Mouse (Mus musculus): ENCODE results near the gene Gtdc1. TPM values are rescaled to one million over a fixed set of nuclear protein-coding genes. Genes with fewer than 3 reads are reported as not detected.

The Gtdc1 gene
- polyA plus RNA-seq, 1 experiment from 2014 or later = 15.6 TPM

DNA sequence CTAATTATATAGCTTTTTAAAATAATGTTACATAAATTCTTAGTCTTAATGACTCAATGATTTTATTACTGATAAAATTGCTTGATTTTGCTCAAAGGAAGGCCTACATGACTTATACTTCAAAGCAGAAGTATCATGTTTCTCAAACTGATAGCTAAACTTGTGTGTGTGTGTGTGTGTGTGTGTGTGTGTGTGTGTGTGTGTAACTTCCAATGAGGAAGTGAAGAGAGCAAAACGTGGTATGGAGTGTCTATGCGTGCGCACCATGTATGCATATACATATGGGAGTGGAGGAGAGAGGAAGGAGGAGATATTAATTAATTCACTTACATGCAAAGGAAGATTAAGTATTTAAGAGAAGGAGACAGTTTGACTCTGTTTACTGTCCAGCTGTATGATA, 100.8 kb downstream of the Gtdc1 start:
- no peak overlapping the region for H3K4me2 ChIP-seq
- H3K4me1 ChIP-seq (replicated peaks) = no peaks in the 10 kb centered on the region
- no peak for ATAC-seq (ENCODE audit: low read depth)
- no peaks in the 10 kb centered on the region for H3K27me3 ChIP-seq
- no peak overlapping the region for H3K27ac ChIP-seq (replicated peaks)
- no peak overlapping the region for H3K4me3 ChIP-seq
- WGBS = 98% methylated on average over 3 of the region's 3 CpGs
- H3K9ac ChIP-seq = no peak overlapping the region
- H3K36me3 ChIP-seq = no peaks in the 10 kb centered on the region
- no peaks in the 10 kb centered on the region for H3K9me3 ChIP-seq

DNA sequence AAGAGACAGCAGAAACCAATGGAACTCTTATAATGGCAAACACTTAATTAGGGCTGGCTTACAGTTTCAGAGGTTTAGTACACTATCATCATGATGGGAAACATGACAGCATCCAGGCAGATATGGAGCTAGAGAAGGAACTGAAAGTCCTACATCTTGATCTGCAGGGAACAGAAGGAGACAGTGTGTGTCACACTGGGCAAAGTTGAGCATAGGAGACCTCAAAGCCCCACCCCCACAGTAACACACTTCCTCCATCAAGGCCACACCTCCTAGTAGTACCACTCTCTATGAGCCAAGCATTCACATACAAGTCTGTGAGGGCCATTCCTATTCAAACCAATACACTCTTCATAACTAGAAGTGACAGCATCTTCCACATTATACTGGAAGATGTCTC, 109.7 kb downstream of the Gtdc1 start:
- Histone ChIP-seq H3K27me3 (no peaks in the 10 kb centered on the region), H3K36me3 (no peaks in the 10 kb centered on the region), H3K4me2 (no peak overlapping the region), H3K9ac (no peak overlapping the region), H3K4me1 (replicated peaks) (no peaks in the 10 kb centered on the region), H3K4me3 (no peak overlapping the region), H3K27ac (replicated peaks) (no peak overlapping the region), H3K9me3 (no peaks in the 10 kb centered on the region)
- no peak for ATAC-seq (ENCODE audit: low read depth)

DNA sequence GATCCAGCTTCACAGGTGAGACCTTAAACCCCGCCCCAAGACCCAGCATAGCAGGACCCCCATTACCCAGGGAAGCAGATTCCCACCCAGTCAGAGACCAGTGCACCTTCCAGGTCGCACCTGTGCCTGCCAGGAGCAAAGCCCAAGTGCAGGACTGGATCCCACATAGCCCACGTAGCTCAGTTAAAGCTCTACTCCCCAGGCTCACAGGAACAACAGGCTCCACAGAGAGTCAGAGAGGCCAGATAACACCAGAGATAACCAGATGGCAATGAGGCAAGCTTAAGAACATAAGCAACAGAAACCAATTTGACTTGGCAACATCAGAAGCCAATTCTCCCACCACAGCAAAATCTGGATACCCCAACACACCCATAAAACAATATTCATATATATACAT, 113.7 kb downstream of the Gtdc1 start:
- no peak for ATAC-seq (ENCODE audit: low read depth)
- H3K4me1 ChIP-seq (replicated peaks) = no peaks in the 10 kb centered on the region
- H3K9me3 ChIP-seq = no peaks in the 10 kb centered on the region
- no peaks in the 10 kb centered on the region for H3K36me3 ChIP-seq
- H3K9ac ChIP-seq = no peak overlapping the region
- H3K27me3 ChIP-seq = no peaks in the 10 kb centered on the region
- H3K4me3 ChIP-seq = no peak overlapping the region
- no peak overlapping the region for H3K27ac ChIP-seq (replicated peaks)
- 77% methylated on average over 3 of the region's 3 CpGs for WGBS
- H3K4me2 ChIP-seq = no peak overlapping the region

DNA sequence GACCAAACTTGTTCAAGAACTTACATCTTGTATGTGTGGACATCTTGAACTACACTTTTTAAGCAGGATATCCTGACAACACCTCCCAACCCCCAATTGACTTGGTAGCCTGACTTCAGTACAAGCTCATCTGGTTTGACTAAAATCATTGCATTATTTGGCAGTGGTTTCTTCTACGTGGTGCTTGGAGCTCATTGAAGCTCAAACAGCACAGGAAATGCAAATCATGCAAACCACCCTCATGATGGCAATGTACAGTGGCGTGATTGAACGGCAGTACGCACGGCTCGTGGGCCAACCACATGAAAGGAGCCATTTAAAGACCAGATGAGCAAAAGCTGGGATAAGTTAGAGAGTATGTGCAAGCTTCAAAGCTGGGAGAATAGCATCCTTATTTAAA, 123.0 kb downstream of the Gtdc1 start:
- ATAC-seq (ENCODE audit: low read depth) = no peak

DNA sequence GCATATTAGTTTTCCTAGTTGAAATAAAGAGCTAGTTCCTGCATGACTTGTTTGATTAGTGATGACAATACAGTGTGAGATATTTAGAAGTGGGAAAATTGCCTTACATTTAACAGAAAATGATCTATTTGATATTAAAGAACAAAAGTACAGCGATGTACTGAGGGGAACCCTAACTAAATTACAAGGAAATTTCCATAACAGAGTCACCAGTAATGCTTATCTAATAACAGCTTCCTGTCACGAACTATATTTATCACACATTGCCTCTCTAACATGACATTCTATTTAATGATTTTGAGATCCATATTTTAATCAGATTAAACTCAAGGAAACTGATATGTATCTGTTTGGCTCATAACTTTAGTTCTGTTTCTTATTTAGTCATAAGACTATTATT, 126.1 kb downstream of the Gtdc1 start:
- Histone ChIP-seq H3K27me3 (no peaks in the 10 kb centered on the region), H3K36me3 (no peaks in the 10 kb centered on the region), H3K9me3 (no peaks in the 10 kb centered on the region), H3K9ac (no peak overlapping the region), H3K4me1 (replicated peaks) (no peaks in the 10 kb centered on the region), H3K4me3 (no peak overlapping the region), H3K4me2 (no peak overlapping the region), H3K27ac (replicated peaks) (no peak overlapping the region)
- no peak for ATAC-seq (ENCODE audit: low read depth)
- WGBS = 91% methylated on average over 2 of the region's 2 CpGs

More for the DNA sequence above, 123.0 kb downstream of the Gtdc1 start:
- Histone ChIP-seq H3K27ac (replicated peaks) (no peak overlapping the region), H3K9me3 (no peaks in the 10 kb centered on the region), H3K4me3 (no peak overlapping the region), H3K4me1 (replicated peaks) (no peaks in the 10 kb centered on the region), H3K27me3 (no peaks in the 10 kb centered on the region), H3K36me3 (no peaks in the 10 kb centered on the region), H3K9ac (no peak overlapping the region), H3K4me2 (no peak overlapping the region)
- WGBS = 80% methylated on average over 6 of the region's 6 CpGs

DNA sequence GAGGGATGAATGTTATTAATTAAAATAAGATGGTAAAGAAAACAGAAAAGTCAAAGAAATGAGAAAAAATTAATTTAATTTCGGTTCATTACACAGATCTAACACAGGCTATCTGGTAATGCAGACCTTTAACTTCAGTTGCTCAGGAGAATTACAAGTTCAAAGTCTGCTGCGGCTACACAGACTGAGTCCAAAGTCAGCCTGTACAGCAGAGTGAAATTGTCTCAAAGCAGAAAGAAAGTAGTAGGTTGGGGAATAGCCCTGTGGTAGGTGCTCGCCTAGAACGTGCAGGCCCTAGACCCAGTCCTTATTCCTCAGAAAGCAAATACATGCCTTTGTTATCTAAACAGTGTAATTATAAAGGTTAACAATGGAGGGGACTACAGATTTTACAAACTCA, 135.6 kb downstream of the Gtdc1 start:
- no peak overlapping the region for H3K9ac ChIP-seq
- no peaks in the 10 kb centered on the region for H3K4me1 ChIP-seq (replicated peaks)
- H3K27me3 ChIP-seq = no peaks in the 10 kb centered on the region
- no peak overlapping the region for H3K4me3 ChIP-seq
- H3K9me3 ChIP-seq = no peaks in the 10 kb centered on the region
- ATAC-seq (ENCODE audit: low read depth) = no peak
- 88% methylated on average over 4 of the region's 4 CpGs for WGBS
- no peak overlapping the region for H3K4me2 ChIP-seq
- H3K36me3 ChIP-seq = no peaks in the 10 kb centered on the region
- no peak overlapping the region for H3K27ac ChIP-seq (replicated peaks)

DNA sequence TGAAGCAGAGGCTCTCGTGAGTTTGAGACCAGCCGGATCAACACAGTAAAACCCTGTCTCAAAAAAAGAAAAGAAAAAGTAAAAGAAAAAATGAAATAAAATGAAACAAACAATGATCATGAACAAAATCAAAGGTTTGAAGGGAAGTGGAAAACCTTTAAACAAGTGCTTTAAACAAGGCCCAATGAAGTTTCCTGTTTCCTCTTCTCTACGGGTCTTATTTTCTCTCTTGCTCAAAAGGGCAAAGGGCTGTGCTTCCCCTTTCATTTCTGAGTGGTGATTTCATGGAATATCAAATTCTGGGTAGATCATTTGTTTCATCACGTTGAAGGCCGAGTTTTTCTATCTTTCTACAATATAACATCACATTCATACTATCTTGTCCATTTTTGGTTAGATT, 136.3 kb downstream of the Gtdc1 start:
- 92% methylated on average over 5 of the region's 5 CpGs for WGBS
- Histone ChIP-seq H3K9ac (no peak overlapping the region), H3K36me3 (no peaks in the 10 kb centered on the region), H3K27me3 (no peaks in the 10 kb centered on the region), H3K4me3 (no peak overlapping the region), H3K27ac (replicated peaks) (no peak overlapping the region), H3K4me2 (no peak overlapping the region), H3K9me3 (no peaks in the 10 kb centered on the region), H3K4me1 (replicated peaks) (no peaks in the 10 kb centered on the region)
- ATAC-seq (ENCODE audit: low read depth) = no peak

DNA sequence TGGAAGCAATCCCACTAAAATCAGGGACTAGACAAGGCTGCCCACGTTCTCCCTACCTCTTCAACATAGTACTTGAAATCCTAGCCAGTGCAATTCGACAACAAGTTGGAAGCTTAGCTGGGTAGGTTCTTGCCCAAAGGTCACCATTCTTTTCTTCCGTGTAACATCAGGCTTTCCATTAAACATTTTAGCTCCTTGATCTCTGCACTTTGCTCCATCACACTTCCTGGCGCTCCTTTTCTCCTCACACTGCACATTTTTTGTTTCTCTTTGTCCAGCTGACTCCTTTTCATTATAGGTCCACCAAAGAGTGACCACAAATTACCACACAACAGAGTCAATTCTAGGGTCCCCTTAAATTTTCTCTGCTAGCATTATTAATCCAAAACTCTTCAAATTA, 144.7 kb downstream of the Gtdc1 start:
- no peak overlapping the region for H3K9ac ChIP-seq
- H3K27ac ChIP-seq (replicated peaks) = no peak overlapping the region
- H3K4me1 ChIP-seq (replicated peaks) = 0 out of 2 replicates have a peak, but pooled peaks cover 2% of the 10 kb centered on the region
- peaks cover 3% of the 10 kb centered on the region; the same call in 1 of the 2 replicates for H3K36me3 ChIP-seq
- 96% methylated on average over 4 of the region's 4 CpGs for WGBS
- H3K9me3 ChIP-seq = 0 out of 2 replicates have a peak, but pooled peaks cover 8% of the 10 kb centered on the region
- no peaks in the 10 kb centered on the region for H3K27me3 ChIP-seq
- no peak overlapping the region for H3K4me2 ChIP-seq
- no peak for ATAC-seq (ENCODE audit: low read depth)
- no peak overlapping the region for H3K4me3 ChIP-seq

DNA sequence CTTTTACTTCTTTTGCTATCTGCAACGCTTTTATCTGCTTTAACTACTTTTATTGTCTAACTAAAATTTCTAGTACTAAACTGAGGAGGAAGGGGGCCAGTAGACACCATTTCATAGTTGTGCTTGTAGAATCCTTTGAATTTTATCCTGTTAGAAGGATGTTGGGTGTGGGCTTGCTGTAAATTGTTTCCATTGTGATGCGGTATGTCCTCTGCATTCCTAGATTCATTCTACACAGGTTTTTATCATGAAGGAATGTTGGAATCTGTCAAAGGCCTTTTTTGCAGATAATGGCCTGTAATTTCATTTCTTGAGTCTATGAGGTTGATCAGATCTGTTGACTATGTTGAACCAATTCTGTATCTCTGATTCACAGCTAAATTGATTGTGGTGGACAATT, 146.5 kb downstream of the Gtdc1 start:
- Histone ChIP-seq H3K9ac (no peak overlapping the region), H3K27ac (replicated peaks) (no peak overlapping the region), H3K27me3 (no peaks in the 10 kb centered on the region), H3K36me3 (peaks cover 3% of the 10 kb centered on the region; the same call in 1 of the 2 replicates), H3K4me2 (no peak overlapping the region), H3K9me3 (0 out of 2 replicates have a peak, but pooled peaks cover 8% of the 10 kb centered on the region), H3K4me3 (no peak overlapping the region), H3K4me1 (replicated peaks) (0 out of 2 replicates have a peak, but pooled peaks cover 2% of the 10 kb centered on the region)
- 100% methylated on average over 2 of the region's 2 CpGs for WGBS
- ATAC-seq (ENCODE audit: low read depth) = no peak

DNA sequence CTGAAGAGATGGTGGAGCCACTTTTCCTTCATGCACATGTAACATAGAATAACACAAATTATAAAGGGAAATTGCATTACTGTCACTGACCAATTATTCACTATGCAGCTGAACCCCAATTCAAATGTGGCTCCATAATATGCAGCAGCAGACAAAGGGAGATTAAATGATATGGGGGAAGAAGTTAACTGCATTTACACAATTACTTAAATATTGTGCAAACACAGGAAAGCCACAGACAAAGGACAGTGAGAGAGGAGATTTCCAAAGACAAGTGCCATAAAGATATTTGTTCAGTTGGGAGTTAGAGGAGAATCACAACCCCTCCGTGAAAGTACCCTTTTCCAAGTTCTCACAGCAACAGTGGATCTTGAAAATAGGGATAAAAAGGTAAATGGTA, 163.6 kb downstream of the Gtdc1 start:
- Histone ChIP-seq H3K4me2 (no peak overlapping the region), H3K9ac (no peak overlapping the region), H3K9me3 (no peaks in the 10 kb centered on the region), H3K27me3 (no peaks in the 10 kb centered on the region), H3K27ac (replicated peaks) (no peak overlapping the region), H3K4me1 (replicated peaks) (no peaks in the 10 kb centered on the region), H3K4me3 (no peak overlapping the region), H3K36me3 (no peaks in the 10 kb centered on the region)
- ATAC-seq (ENCODE audit: low read depth) = no peak
- 73% methylated on average over 1 of the region's 1 CpGs for WGBS

DNA sequence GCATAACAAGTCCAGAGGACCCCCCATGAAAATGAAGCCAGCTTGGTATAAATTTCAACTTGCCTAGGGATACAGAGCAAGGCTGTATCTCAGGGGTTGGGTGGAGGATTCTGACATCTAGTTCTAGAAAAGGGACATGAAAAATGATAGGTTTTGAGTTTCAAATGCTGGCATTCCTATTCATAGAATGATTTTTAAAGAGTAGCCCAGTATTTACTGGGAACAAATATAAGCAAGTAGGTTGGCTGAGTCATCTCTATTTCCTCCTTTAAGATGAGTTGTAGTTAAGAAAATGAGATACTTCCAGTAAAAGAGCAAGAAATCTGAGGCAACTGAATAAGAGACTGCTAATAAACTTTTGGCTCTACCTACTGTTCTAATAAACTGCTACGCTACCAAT, 190.8 kb downstream of the Gtdc1 start:
- no peak for ATAC-seq (ENCODE audit: low read depth)
- H3K4me1 ChIP-seq (replicated peaks) = no peaks in the 10 kb centered on the region
- H3K27me3 ChIP-seq = no peaks in the 10 kb centered on the region
- H3K27ac ChIP-seq (replicated peaks) = no peak overlapping the region
- H3K4me3 ChIP-seq = no peak overlapping the region
- no peaks in the 10 kb centered on the region for H3K9me3 ChIP-seq
- WGBS = 98% methylated on average over 1 of the region's 1 CpGs
- H3K9ac ChIP-seq = no peak overlapping the region
- no peaks in the 10 kb centered on the region for H3K36me3 ChIP-seq
- no peak overlapping the region for H3K4me2 ChIP-seq

DNA sequence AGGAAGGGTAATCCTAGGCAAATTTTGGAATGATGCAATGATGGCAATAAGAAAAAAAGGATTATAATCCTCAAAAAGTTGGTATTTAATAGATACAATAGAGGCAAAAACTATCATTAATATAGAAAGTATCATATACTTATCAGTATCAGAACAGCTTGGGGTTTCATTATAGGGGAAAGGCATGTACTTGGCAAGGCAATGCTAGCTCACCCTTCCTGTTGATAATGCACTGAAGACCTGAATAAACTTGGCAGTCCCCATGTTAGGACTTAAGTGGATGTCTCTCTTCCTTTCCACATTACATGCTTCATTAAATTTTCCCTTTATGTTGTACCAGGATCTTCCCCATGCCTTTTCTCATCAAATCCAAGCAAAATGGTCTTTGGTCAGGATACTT, 206.0 kb downstream of the Gtdc1 start:
- Histone ChIP-seq H3K9ac (no peak overlapping the region), H3K4me1 (replicated peaks) (no peaks in the 10 kb centered on the region), H3K27me3 (no peaks in the 10 kb centered on the region), H3K27ac (replicated peaks) (no peak overlapping the region), H3K4me2 (no peak overlapping the region), H3K4me3 (no peak overlapping the region), H3K36me3 (no peaks in the 10 kb centered on the region), H3K9me3 (no peaks in the 10 kb centered on the region)
- ATAC-seq (ENCODE audit: low read depth) = no peak

DNA sequence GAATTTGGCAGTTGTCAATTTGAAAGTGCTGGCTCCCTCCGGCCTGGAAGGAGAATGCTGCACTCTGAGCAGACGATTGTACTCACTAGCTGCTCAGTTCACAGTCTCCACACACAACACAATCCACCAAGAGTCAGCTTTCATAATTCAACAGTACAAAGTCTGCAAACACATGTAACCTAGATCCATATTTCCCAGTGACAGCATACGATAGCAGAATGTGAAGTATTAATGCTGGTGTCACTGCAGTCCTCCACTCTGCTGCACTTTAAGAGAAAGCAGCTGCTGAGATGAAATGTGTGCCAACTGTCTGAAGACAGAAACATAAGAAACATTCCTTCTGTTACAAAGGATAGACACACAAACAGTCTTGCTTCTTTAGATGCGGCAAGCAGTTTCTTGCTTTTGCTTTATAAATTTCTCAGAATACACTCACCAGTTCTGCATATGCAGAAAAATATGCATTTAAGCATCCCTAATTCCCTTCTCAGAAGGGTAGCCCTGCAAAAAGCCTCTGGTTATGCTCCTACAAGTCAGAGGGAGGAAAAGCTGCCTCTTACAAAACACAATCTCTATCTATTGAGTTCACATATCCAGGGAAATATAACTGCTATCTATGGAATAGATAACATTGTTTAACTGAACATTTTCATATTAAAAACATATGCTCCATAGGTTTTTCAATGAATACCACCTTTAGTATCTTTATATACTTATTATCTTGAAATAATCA, 221.4 kb downstream of the Gtdc1 start:
- no peak overlapping the region for H3K27ac ChIP-seq (replicated peaks)

More for the DNA sequence above, 221.4 kb downstream of the Gtdc1 start:
- Histone ChIP-seq H3K9ac (no peak overlapping the region), H3K4me1 (replicated peaks) (no peaks in the 10 kb centered on the region; the same call in 1 of the 2 replicates), H3K4me3 (no peak overlapping the region), H3K27me3 (no peaks in the 10 kb centered on the region), H3K4me2 (no peak overlapping the region), H3K9me3 (no peaks in the 10 kb centered on the region), H3K36me3 (no peaks in the 10 kb centered on the region)
- WGBS = 71% methylated on average over 4 of the region's 4 CpGs
- no peak for ATAC-seq (ENCODE audit: low read depth)

Data from neural tube, embryonic 13.5 days (tissue).